Mouse (Mus musculus): Measurements from ENCODE around the gene Ddr2.

Ddr2 gene

GRCm38 (mm10) chr1:169948280-169948679 lies 162.3 kb downstream of the Ddr2 start:
- DNase-seq (ENCODE audit: low spot score in 2 of 2) = no peak

DNA sequence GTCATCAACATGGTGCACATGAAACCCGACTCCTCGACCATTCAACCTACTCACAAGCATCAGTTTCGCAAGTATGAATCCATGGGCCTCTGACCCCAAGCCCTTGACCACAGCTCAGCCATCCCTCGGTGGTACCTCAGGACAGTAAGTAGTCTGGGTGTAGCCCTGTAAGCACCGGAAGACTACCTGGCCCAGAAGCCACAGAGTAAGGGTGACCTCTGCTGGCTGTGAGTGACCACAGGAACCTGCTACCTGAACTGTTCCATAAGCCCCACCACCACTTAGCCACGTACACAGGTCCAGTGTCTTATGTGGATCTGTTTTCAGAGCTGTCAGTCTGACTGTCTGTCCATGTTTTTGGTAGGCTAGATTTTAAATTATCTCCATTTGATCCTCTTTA lies 162.9 kb downstream of the Ddr2 start:
- no peak for DNase-seq (ENCODE audit: low spot score in 2 of 2)

DNA sequence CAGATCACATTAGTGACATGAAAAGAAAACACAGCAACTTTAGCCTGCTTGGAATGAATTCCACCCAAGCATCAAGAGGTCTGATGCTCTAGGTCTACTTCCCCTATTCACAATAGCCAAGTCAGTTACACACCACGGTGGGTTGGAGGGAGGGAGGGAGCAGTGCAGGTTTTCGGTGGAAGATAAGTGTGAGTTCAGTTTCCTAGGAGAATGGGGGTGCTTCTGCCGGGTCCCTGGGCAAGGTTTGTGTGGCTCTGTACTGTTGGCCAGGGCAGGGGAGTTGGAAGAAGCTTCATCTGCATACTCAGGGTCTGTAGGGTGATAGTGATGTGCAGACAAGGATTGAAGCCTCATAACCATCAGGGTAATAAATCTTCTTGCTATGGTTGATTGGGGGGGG lies 164.6 kb downstream of the Ddr2 start:
- no peak for DNase-seq (ENCODE audit: low spot score in 2 of 2)

DNA sequence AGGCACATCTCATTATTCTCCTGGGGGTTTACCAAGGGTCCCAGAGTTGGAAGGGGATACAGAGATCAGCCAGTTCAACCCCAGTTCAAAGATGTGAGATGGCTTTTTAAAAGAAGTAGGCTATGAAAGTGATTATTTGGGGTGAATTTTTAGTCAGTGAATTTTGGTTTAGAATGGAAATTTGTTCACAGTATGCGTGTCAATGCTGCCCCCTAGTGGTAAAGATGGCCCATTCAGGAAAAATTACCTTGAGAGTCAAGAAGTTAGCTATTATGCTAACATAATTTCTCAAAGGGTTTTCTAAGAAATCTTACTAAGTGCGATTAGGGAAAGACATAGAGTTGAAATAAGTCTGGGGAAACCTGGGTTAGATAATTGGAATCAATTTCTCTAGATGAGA lies 171.2 kb downstream of the Ddr2 start:
- peak in 1 of 2 experiments; percentile 74 for DNase-seq (ENCODE audit: low spot score in 2 of 2)

- peak; percentile 62 to 70 for DNase-seq (ENCODE audit: low spot score in 2 of 2)
These were observed 176.4 kb downstream of the Ddr2 start for GRCm38 (mm10) chr1:169934005-169934725.

- no peak for DNase-seq (ENCODE audit: low spot score in 2 of 2)
These were observed 178.3 kb downstream of the Ddr2 start for GRCm38 (mm10) chr1:169932122-169932746.

- no peak for DNase-seq (ENCODE audit: low spot score in 2 of 2)
These were observed 178.9 kb downstream of the Ddr2 start for GRCm38 (mm10) chr1:169931698-169932097.

GRCm38 (mm10) chr1:169928454-169928971 lies 182.0 kb downstream of the Ddr2 start, which contains the start of gene Ccdc190:
Gene Ccdc190, plus strand, starts transcription at chr1:169928648.
- no peak for DNase-seq (ENCODE audit: low spot score in 2 of 2)

- DNase-seq (ENCODE audit: low spot score in 2 of 2) = no peak
These were observed 182.7 kb downstream of the Ddr2 start for GRCm38 (mm10) chr1:169927753-169928369.

DNA sequence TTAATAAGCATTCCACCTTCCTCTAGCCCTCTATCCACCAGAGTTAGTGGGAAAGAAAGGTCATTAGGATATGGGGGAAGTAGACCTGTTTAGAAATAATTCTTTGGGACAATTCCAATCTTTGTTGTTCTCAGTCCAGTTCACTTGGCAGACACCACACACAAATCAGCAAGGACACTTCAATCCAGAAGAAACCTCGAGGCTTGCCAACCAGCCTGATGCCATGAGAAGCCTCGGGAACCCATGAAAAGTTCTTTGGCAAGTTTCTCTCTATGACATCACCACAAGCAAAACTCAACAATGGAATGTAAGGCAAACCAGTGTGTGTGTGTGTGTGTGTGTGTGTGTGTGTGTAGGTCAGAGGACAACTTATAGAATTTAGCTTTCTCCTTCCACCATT lies 186.0 kb downstream of the Ddr2 start:
- DNase-seq (ENCODE audit: low spot score in 2 of 2) = no peak

Data from frontal cortex, postnatal 36 days (tissue).